Mouse (Mus musculus): ENCODE results near the gene Utp18.
"Not testable (repeated sequence)": the region's sequence is repeated elsewhere in the genome, so short reads cannot be mapped to it uniquely, and the experiment has no call there.

Gene Utp18

GRCm38 (mm10) chr11:93885572-93886410, at the start of gene Utp18, which contains the start of gene Mbtd1:
Gene Utp18 (minus strand): TSS chr11:93885766.
Gene Mbtd1 (plus strand): TSS chr11:93885852.
- DNase-seq (ENCODE audit: low spot score), result peak; percentile 99

GRCm38 (mm10) chr11:93929106-93929505, 43.5 kb upstream of the Utp18 start:
- no peak for DNase-seq (ENCODE audit: low spot score)

GRCm38 (mm10) chr11:93915019-93915418, 29.5 kb upstream of the Utp18 start:
- DNase-seq (ENCODE audit: low spot score), result not testable (repeated sequence)

GRCm38 (mm10) chr11:93911603-93912002, 26.0 kb upstream of the Utp18 start:
- DNase-seq (ENCODE audit: low spot score), result no peak

GRCm38 (mm10) chr11:93908829-93909228, 23.3 kb upstream of the Utp18 start:
- no peak for DNase-seq (ENCODE audit: low spot score)

GRCm38 (mm10) chr11:93907839-93908238, 22.3 kb upstream of the Utp18 start:
- no peak for DNase-seq (ENCODE audit: low spot score)

GRCm38 (mm10) chr11:93906834-93907233, 21.3 kb upstream of the Utp18 start:
- no peak for DNase-seq (ENCODE audit: low spot score)

- DNase-seq (ENCODE audit: low spot score), result no peak
Observed at GRCm38 (mm10) chr11:93897732-93898131, 12.2 kb upstream of the Utp18 start.

- DNase-seq (ENCODE audit: low spot score), result peak; percentile 20
Observed at GRCm38 (mm10) chr11:93887080-93887447, 1.5 kb upstream of the Utp18 start.

- DNase-seq (ENCODE audit: low spot score), result peak; percentile 30
Observed at GRCm38 (mm10) chr11:93886411-93887079, 979 bp upstream of the Utp18 start.

- DNase-seq (ENCODE audit: low spot score), result peak; percentile 79
Observed at GRCm38 (mm10) chr11:93884901-93885571, 530 bp downstream of the Utp18 start.

GRCm38 (mm10) chr11:93884068-93884467, 1.5 kb downstream of the Utp18 start:
- no peak for DNase-seq (ENCODE audit: low spot score)

GRCm38 (mm10) chr11:93862638-93863037, 22.9 kb downstream of the Utp18 start:
- no peak for DNase-seq (ENCODE audit: low spot score)

GRCm38 (mm10) chr11:93862045-93862623, 23.4 kb downstream of the Utp18 start:
- DNase-seq (ENCODE audit: low spot score), result no peak

- no peak for DNase-seq (ENCODE audit: low spot score)
Observed at GRCm38 (mm10) chr11:93861193-93861592, 24.4 kb downstream of the Utp18 start.

- DNase-seq (ENCODE audit: low spot score), result no peak
Observed at GRCm38 (mm10) chr11:93860540-93861172, 24.9 kb downstream of the Utp18 start.

- peak; percentile 18 for DNase-seq (ENCODE audit: low spot score)
Observed at GRCm38 (mm10) chr11:93856284-93856955, 29.1 kb downstream of the Utp18 start.

- DNase-seq (ENCODE audit: low spot score), result no peak
Observed at GRCm38 (mm10) chr11:93852546-93852945, 33.0 kb downstream of the Utp18 start.

GRCm38 (mm10) chr11:93847342-93847741, 38.2 kb downstream of the Utp18 start:
- no peak for DNase-seq (ENCODE audit: low spot score)

- DNase-seq (ENCODE audit: low spot score), result no peak
Observed at GRCm38 (mm10) chr11:93835800-93836199, 49.8 kb downstream of the Utp18 start.

GRCm38 (mm10) chr11:93829971-93830370, 55.6 kb downstream of the Utp18 start:
- no peak for DNase-seq (ENCODE audit: low spot score)
